Mouse (Mus musculus) heart, adult 2 months (tissue): Measurements from ENCODE around the gene Atg5.

Experiments used
- CTCF ChIP-seq: fragments of 200-600 bp; IDR thresholded peaks from 2 replicates; pipeline ENCODE4 v1.8.1; 2022; ENCODE audit warnings: antibody characterized with exemption, mild to moderate bottlenecking, moderate library complexity
- POLR2A ChIP-seq: fragments of 200-500 bp; IDR thresholded peaks from 2 replicates; pipeline ENCODE4 v1.6.1; 2011; ENCODE audit warnings: mild to moderate bottlenecking, low read depth, low read length, control low read depth; ENCODE audit not compliant: insufficient read depth

GRCm38 (mm10) chr10:44381397-44381796 lies 113.2 kb downstream of the Atg5 start:
- TF ChIP-seq POLR2A, result no peak
- TF ChIP-seq CTCF, result no peak
